Mouse (Mus musculus): Measurements from ENCODE around the gene Sh3bp2.

The Sh3bp2 gene

GRCm38 (mm10) chr5:34526477-34526775 is 788 bp downstream of the Sh3bp2 start:
- no peak for DNase-seq (ENCODE audit: low read depth, low spot score)

DNA sequence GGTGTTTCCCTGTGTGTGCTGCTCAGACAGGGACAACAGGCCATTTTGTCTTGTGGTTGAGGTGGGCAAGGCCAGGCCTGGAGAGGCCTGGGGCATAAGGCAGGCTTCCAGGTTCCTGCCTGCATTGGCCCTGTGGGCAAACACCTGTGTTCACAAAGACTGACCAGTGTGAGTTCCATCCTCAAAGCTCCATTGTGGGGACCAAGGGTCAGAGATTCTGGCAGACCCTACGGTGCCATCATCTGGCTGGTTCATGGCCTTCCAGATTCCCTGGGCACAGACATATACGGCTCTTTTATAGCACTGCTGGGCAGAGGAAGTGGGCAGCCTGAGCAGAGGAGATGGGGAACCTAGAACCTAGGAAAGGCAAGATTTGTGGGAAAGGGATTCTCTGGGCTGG is 1.7 kb downstream of the Sh3bp2 start:
- no peak for DNase-seq (ENCODE audit: low read depth, low spot score)

GRCm38 (mm10) chr5:34528724-34529123 is 3.1 kb downstream of the Sh3bp2 start:
- DNase-seq (ENCODE audit: low read depth, low spot score): no peak

DNA sequence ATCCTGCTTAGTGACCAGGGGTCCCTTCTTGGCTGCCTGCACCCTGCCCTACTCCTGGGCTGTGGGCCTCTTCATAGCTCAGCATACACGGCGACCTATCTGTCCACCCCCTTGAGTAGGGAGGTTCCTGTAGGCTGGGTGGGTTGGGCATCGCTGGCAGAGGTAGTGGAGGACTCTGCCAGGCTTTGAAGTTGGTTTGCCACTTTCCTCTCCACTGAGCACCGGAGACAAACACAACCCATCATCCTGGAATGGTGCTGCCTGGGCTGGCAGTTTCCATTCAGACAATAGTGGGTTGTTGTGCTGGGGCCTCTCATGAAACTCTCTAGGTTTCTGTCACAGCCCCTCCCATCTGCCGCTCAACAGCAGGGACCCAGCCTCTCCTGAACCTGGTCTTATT is 4.5 kb downstream of the Sh3bp2 start:
- no peak for DNase-seq (ENCODE audit: low read depth, low spot score)

- no peak for DNase-seq (ENCODE audit: low read depth, low spot score)
These were observed 5.0 kb downstream of the Sh3bp2 start for GRCm38 (mm10) chr5:34530687-34531086.

- DNase-seq (ENCODE audit: low read depth, low spot score): no peak
These were observed 7.4 kb downstream of the Sh3bp2 start for GRCm38 (mm10) chr5:34533066-34533465.

DNA sequence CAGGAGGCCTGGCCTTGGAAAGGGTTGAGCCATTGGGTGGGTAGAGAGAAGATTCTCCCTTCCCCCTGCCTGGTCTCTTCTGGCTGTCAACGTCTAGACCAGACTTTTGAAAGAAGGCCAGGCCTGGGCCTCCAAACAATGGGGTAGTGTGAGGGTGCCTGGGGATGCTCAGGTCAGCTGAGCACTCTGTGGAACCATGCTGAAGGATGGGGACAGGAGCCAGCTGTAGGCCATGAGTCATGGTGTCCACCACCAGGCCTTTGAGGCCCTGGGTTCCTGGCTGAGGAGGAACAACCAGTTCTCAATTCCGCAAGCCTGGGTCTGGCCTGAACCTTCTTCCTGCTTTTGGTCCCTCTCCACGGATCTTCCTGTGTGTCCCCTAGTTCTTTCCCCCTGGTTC is 8.2 kb downstream of the Sh3bp2 start:
- no peak for DNase-seq (ENCODE audit: low read depth, low spot score)

DNA sequence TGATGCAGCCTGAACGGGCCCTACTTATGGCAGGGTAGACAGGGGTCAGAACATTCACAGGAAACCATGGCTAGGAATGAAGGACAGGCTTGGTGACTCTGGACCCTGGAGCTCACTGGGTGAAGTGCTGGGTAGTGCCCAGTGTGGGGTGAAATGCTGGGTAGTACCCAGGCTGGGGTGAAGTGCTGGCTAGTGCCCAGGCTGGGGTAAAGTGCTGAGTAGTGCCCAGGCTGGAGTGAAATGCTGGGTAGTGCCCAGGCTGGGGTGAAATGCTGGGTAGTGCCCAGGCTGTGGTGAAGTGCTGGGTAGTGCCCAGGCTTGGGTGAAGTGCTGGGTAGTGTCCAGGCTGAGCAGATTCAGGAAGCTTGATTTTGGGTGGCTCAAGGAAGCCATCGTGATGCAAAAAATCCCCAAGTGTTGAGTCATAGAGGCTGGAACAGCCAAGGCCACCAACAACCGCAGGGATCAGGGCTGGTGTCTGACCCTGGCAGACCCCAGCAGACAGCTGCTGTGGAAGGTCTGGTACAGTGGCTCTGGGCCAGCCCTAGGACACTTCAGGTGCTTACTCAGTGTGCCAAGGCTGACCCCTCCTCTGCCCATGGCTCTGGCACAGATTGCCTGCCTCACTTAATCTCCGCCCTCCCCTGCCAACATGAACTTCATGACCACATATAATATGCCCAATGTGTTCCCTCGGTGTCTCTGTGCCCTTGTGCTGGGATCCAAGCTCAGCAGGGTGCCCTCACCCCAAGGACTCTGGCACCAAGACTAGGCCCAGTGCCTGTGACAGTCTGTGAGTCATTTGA is 9.3 kb downstream of the Sh3bp2 start:
- DNase-seq (ENCODE audit: low read depth, low spot score): no peak

GRCm38 (mm10) chr5:34535831-34536230 is 10.2 kb downstream of the Sh3bp2 start:
- no peak for DNase-seq (ENCODE audit: low read depth, low spot score)

- no peak for DNase-seq (ENCODE audit: low read depth, low spot score)
These were observed 12.4 kb downstream of the Sh3bp2 start for GRCm38 (mm10) chr5:34538079-34538478.

GRCm38 (mm10) chr5:34538527-34538926 is 12.9 kb downstream of the Sh3bp2 start:
- DNase-seq (ENCODE audit: low read depth, low spot score): no peak

DNA sequence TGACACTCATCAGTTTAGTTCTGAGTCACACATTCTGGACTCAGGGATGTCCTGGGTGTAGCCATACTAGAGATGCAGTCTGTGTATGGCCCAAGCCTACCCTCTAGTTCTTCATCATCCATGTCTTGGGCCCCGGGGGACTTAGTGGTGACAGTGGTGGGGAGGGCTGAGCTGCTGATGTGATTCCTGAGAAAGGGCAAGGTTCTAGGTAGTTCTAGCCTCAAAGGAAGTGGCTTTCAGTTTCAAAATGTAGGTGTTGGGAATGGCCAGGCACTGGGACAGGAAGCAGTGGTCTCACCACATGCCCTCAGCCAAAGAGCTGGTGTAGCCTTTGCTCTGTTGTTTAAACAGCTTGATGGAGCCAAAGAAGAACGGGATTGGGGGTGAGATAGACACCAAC is 13.5 kb downstream of the Sh3bp2 start:
- no peak for DNase-seq (ENCODE audit: low read depth, low spot score)

- DNase-seq (ENCODE audit: low read depth, low spot score): no peak
These were observed 16.5 kb downstream of the Sh3bp2 start for GRCm38 (mm10) chr5:34542166-34542565.

DNA sequence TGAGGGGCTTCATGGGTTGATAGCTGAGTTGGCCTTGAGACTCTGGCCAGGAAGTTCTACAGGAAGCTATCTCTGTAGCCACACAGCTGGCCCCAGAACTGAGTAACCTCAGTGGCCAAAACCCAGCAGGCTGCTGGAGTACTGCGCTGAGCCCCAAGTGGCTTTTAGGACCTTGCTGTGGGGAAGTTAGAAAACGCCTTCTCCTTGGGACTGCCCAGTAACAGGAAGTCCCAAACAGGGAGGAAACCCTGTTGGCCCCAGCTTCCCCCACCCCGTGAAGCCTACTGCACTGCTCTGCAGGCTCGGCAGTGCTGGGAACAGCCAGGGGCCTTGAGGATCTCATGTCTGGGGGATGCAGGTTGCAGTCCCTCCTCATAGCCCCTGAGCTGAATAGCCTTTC is 17.5 kb downstream of the Sh3bp2 start:
- no peak for DNase-seq (ENCODE audit: low read depth, low spot score)

DNA sequence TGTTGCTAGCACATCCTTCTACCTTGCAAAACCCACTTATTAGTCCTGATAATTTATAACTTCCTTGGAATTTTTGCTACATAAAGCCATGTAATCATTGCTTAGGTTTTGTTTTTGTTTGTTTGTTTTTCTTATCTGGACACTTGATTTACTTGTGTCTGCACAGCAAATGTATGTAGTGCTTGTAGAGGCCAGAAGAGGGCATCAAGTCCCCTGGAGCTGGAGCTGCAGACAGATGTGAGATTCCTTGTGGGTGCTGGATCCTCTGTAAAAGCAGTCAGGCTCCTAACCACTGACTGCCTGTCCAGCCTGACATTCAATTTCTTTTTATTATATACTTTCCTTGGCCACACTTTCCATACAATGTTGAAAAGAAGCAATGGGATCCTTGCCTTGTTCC is 21.8 kb downstream of the Sh3bp2 start:
- DNase-seq (ENCODE audit: low read depth, low spot score): no peak

DNA sequence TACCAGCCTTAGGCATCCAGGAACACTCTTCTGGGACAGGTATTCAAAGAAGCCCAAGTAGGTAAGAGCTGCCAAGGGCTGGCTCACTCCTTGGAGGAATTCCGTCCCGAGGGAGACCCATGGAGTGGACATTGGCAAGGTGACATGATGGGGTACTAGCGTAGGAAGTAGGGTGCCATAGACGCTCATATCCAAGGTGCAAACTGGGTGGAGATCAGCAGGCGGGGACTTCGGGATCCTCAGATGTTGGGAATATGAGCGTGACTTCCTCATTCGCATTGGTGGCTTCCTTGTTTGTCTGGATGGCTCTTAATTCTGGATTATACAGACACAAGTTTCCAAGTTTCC is 23.5 kb downstream of the Sh3bp2 start:
- no peak for DNase-seq (ENCODE audit: low read depth, low spot score)

GRCm38 (mm10) chr5:34549483-34550221 is 24.0 kb downstream of the Sh3bp2 start:
- no peak for DNase-seq (ENCODE audit: low read depth, low spot score)

- no peak for DNase-seq (ENCODE audit: low read depth, low spot score)
These were observed 24.6 kb downstream of the Sh3bp2 start for GRCm38 (mm10) chr5:34550251-34550650.

- DNase-seq (ENCODE audit: low read depth, low spot score): no peak
These were observed 26.2 kb downstream of the Sh3bp2 start for GRCm38 (mm10) chr5:34551821-34552220.

GRCm38 (mm10) chr5:34563854-34564253 is 38.2 kb downstream of the Sh3bp2 start:
- DNase-seq (ENCODE audit: low read depth, low spot score): no peak

DNA sequence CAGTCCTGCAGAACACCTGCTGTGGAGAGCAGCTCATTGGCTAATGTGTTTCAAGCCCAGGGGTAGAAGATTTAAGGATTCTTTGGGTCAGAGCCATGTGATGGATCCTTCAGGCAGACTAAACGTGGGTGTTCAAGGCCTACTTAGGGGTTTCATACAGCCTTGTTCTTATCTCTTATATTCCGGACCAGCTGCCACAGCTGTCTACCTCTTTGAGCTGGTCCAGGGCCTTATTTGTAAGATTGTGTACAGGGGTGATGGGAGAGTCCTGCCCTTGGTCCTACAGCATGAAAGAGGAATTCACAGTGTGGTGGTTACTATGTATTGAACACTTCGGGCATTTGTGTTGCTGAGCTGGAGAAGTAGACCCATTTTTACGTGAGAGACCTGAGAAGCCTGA is 38.7 kb downstream of the Sh3bp2 start:
- no peak for DNase-seq (ENCODE audit: low read depth, low spot score)

DNA sequence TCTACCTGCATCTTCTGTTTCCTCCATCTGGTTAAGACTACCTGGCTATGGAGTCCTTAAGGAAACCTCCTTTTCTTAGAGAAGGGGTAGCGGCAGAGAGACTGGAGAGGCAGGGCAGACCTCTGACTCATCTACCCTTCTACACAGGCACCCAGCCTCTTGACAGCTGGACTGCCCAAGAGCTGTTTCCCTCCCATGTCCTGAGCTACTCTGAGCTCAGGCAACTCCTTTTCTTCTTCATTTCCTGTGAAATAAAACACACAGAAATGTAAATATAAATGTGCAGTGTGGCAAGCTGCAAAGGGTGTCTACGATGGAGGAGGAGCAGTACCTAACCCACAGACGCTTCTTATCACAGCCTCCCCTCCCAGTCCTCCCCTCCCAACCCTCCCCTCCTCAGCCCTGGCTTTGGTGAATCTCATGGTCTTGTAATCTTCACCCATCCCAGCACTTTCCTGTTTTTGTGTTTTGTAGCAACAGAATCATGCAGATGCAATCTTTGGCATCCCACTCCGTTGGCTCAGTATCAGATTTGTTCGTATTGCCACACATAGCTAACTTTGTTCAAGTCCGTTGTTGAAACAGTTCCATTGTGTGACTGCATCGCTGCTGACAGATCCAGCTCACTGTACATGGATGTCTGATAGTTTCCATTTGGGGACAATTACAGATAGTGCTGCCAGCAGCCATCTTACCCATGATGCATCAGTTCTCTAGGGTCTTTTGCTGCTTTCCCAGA is 40.1 kb downstream of the Sh3bp2 start:
- DNase-seq (ENCODE audit: low read depth, low spot score): no peak

DNA sequence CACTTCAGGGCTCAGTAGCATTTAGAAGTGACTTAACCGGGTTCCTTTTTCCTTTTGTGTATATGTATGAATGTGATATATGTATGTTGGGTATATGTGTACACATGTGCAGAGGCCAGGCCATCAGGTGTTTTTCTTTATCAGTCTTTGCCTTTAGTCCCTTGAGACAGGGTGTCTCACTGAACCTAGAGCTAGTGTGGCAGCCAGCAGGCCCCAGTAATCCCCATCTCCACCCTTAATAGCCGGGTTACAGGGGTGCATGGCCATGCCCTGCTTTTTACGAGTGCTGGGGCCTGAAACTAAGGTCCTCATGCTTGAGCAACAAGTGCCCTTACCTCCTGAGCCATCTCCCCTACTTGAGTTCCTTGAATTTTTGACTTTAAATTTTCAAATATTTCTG is 45.9 kb downstream of the Sh3bp2 start:
- DNase-seq (ENCODE audit: low read depth, low spot score): no peak
